Mouse (Mus musculus): ENCODE measurements at regions not wholly inside any gene's neighbourhood (a gene's known extent, or its start where the extent isn't known, plus 50 kb on each side); places are given as distances from the start of the nearest gene placed in this dataset.

DNA sequence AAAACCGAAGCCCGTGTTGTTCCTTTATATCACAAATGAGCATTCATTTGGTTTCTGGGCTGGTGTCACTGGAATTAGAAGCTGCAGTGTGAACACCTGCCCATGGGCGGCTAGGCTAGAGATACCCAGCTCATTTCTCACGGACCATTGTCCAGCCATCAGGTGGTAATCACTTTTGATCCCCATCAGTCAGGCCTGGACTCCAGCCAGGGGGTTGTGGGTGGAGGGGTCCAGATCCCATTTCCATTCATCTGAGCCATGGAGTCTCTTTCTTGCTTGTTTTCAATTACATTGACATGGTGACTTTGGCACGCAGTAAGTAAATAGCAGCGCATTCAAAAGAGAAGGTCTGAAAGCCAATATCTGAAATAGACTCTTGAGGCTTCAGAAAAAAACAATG, 276.1 kb upstream of the 4930412O13Rik start:
- TF ChIP-seq CTCF (IDR thresholded peaks at IDR 0.05; ENCODE audit: low read depth) (no peak), EP300 (IDR thresholded peaks at IDR 0.05; ENCODE audit: low read depth) (no peak)
